Mouse (Mus musculus): ENCODE data around the gene Ufc1. TPM values are rescaled to one million over a fixed set of nuclear protein-coding genes. Genes with fewer than 3 reads are reported as not detected.

Ufc1 gene
- total and polyA plus RNA-seq, 3 experiments: 71.4 to 115 (median 98.4) TPM

- no peaks in the 10 kb centered on the region for H3K27me3 ChIP-seq (replicated peaks)
- peaks cover 52 to 75% of the 10 kb centered on the region in 2 experiments for H3K36me3 ChIP-seq (replicated peaks in 1 of 2; ENCODE audit: control insufficient read depth in 1 of 2, insufficient read depth in 1 of 2, low read length in 1 of 2)
- H3K9ac ChIP-seq (ENCODE audit: insufficient read depth, low read depth): no peak overlapping the region
- H3K9me3 ChIP-seq (replicated peaks; ENCODE audit: low read length): no peaks in the 10 kb centered on the region
- TF ChIP-seq USF2 (conservative IDR thresholded peaks at IDR 0.05; ENCODE audit: low read depth, low read length): no peak
- no peak for TF ChIP-seq POLR2A (IDR thresholded peaks at IDR 0.05; ENCODE audit: low read depth, low read length)
- TF ChIP-seq ETS1 (conservative IDR thresholded peaks at IDR 0.05; ENCODE audit: low read depth, low read length): no peak
- TF ChIP-seq NRF1 (IDR thresholded peaks at IDR 0.05; ENCODE audit: low read depth, low read length): no peak
- TF ChIP-seq ZNF384 (IDR thresholded peaks at IDR 0.05; ENCODE audit: low read depth, low read length): no peak
- no peak for TF ChIP-seq HCFC1 (IDR thresholded peaks at IDR 0.05; ENCODE audit: low read depth, low read length)
- TF ChIP-seq CHD1 (IDR thresholded peaks at IDR 0.05; ENCODE audit: low read depth, low read length): no peak
- no peak for TF ChIP-seq JUN (IDR thresholded peaks at IDR 0.05; ENCODE audit: insufficient read depth, low read depth, low read length)
- TF ChIP-seq POLR2AphosphoS2 (IDR thresholded peaks at IDR 0.05; ENCODE audit: low read depth, low read length): no peak
- no peak for TF ChIP-seq ZC3H11A (IDR thresholded peaks at IDR 0.05; ENCODE audit: low read depth, low read length)
- no peak for TF ChIP-seq KAT2A (IDR thresholded peaks at IDR 0.05; ENCODE audit: insufficient replicate concordance, low read length)
- no peak for TF ChIP-seq TCF12 (IDR thresholded peaks at IDR 0.05; ENCODE audit: low read depth, low read length)
- no peak for TF ChIP-seq USF1 (IDR thresholded peaks at IDR 0.05; ENCODE audit: low read depth, low read length)
- TF ChIP-seq EP300 (IDR thresholded peaks at IDR 0.05; ENCODE audit: low read length): no peak
- TF ChIP-seq ZKSCAN1 (IDR thresholded peaks at IDR 0.05; ENCODE audit: borderline replicate concordance, low read depth, low read length): no peak
- no peak overlapping the region for H3K4me3 ChIP-seq (replicated peaks in 1 of 3; ENCODE audit: low read depth in 2 of 3, low read length in 2 of 3, poor library complexity in 1 of 3)
- no peaks in the 10 kb centered on the region for H3K79me2 ChIP-seq (replicated peaks; ENCODE audit: control insufficient read depth, extremely low read depth, insufficient read depth, poor library complexity, severe bottlenecking)
- dilution Hi-C loops (cut with MboI; ENCODE audit: extremely low pct_ligation_motif_present, extremely low pct_unique_long_range_greater_than_20kb, low sequenced_read_pairs): no loop called here
- DNase-seq (ENCODE audit: extremely low read depth): no peak
- H3K4me2 ChIP-seq (ENCODE audit: insufficient read depth, low read depth, poor library complexity, severe bottlenecking): no peak overlapping the region
- H3K27ac ChIP-seq (ENCODE audit: insufficient read depth, low read depth): no peak overlapping the region
- H3K4me1 ChIP-seq (ENCODE audit: control insufficient read depth in 1 of 2, insufficient read depth in 2 of 2): peaks cover 0 to 21% of the 10 kb centered on the region in 2 experiments; a peak in 2 of 4 replicates
- in situ Hi-C loops (cut with MboI; ENCODE audit: low pct_ligation_motif_present, low pct_unique_long_range_greater_than_20kb, low sequenced_read_pairs): no loop called here
These were observed 17.1 kb downstream of the Ufc1 start for GRCm38 (mm10) chr1:171277736-171278135.

- Histone ChIP-seq H3K79me2 (replicated peaks; ENCODE audit: control insufficient read depth, extremely low read depth, insufficient read depth, poor library complexity, severe bottlenecking) (no peaks in the 10 kb centered on the region), H3K36me3 (replicated peaks in 1 of 2; ENCODE audit: control insufficient read depth in 1 of 2, insufficient read depth in 1 of 2, low read length in 1 of 2) (peaks cover 57 to 79% of the 10 kb centered on the region in 2 experiments), H3K9ac (ENCODE audit: insufficient read depth, low read depth) (no peak overlapping the region), H3K4me2 (ENCODE audit: insufficient read depth, low read depth, poor library complexity, severe bottlenecking) (no peak overlapping the region), H3K27ac (ENCODE audit: insufficient read depth, low read depth) (no peak overlapping the region), H3K27me3 (replicated peaks) (no peaks in the 10 kb centered on the region), H3K4me3 (replicated peaks in 1 of 3; ENCODE audit: low read depth in 2 of 3, low read length in 2 of 3, poor library complexity in 1 of 3) (no peak overlapping the region), H3K4me1 (ENCODE audit: control insufficient read depth in 1 of 2, insufficient read depth in 2 of 2) (peaks cover 0 to 26% of the 10 kb centered on the region in 2 experiments; a peak in 2 of 4 replicates), H3K9me3 (replicated peaks; ENCODE audit: low read length) (no peaks in the 10 kb centered on the region)
- dilution Hi-C loops (cut with MboI; ENCODE audit: extremely low pct_ligation_motif_present, extremely low pct_unique_long_range_greater_than_20kb, low sequenced_read_pairs): no loop called here
- no peak for TF ChIP-seq SMC3 (IDR thresholded peaks at IDR 0.05; ENCODE audit: low read depth, low read length)
- no peak for TF ChIP-seq HCFC1 (IDR thresholded peaks at IDR 0.05; ENCODE audit: low read depth, low read length)
- no peak for DNase-seq (ENCODE audit: extremely low read depth)
- in situ Hi-C loops (cut with MboI; ENCODE audit: low pct_ligation_motif_present, low pct_unique_long_range_greater_than_20kb, low sequenced_read_pairs): no loop called here
These were observed 18.6 kb downstream of the Ufc1 start for GRCm38 (mm10) chr1:171276110-171276748.
